Mouse (Mus musculus) erythroblast, embryonic 14.5 days (primary cell): Measurements from ENCODE around the gene Adssl1. TPM values are rescaled to one million over a fixed set of nuclear protein-coding genes. Genes with fewer than 3 reads are reported as not detected.

Source experiments
- H3K27me3 ChIP-seq: 2 replicates; pipeline ENCODE4 v1.6.1; 2012; ENCODE audit warnings: inconsistent platforms; ENCODE audit not compliant: control insufficient read depth
- H3K36me3 ChIP-seq: 2 replicates; pipeline ENCODE4 v1.6.1; 2012; ENCODE audit warnings: mild to moderate bottlenecking, inconsistent platforms; ENCODE audit not compliant: control insufficient read depth
- H3K4me1 ChIP-seq: 2 replicates; pipeline ENCODE4 v1.6.1; 2012; ENCODE audit warnings: inconsistent platforms; ENCODE audit not compliant: control insufficient read depth
- H3K4me3 ChIP-seq: replicated peaks from 2 replicates; pipeline ENCODE3; 2012; ENCODE audit warnings: moderate library complexity, mild to moderate bottlenecking, inconsistent platforms
- H3K9me3 ChIP-seq: 2 replicates; pipeline ENCODE4 v1.6.1; 2012; ENCODE audit warnings: low read length, inconsistent platforms, mixed read lengths; ENCODE audit not compliant: control insufficient read depth
- GATA1 ChIP-seq: IDR thresholded peaks from 2 replicates; pipeline ENCODE4 v1.6.1; 2012; ENCODE audit warnings: low read length, inconsistent platforms, mixed read lengths
- TAL1 ChIP-seq: IDR thresholded peaks from 3 replicates; pipeline ENCODE4 v1.6.1; 2012; ENCODE audit warnings: low read length, inconsistent platforms, mixed read lengths
- polyA plus RNA-seq: library from polyadenylated mRNA; stranded (reverse); fragments of >175 nt; gene quantifications from 2 replicates; pipeline ENCODE4 v1.2.3, GENCODE M21; 2012

The Adssl1 gene
- polyA plus RNA-seq, 1 experiment: 0.28 TPM

DNA sequence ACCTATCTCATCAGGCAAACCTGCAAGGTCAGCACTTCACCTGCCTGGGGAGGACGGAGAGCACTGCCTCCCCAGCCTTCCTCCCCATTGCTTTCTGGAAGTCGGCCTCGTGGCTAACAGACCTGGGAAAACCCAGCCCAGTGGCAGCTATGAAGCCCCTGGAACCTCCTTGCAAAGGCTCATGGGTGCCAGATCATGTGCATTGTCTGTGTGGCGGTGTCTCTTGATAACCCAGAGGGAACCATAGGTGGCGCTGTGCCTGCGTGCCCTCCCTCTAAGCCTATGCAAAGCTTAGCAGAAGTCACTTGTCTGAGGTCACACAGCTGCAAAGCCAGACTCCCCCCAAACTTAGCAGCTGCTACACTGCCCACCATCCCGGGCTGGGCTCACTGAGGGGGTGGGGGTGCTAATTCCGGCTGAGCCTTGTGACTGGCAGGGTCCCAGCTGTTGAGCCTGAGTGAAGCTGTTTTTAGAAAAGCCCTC lies 1.9 kb upstream of the Adssl1 start:
- peaks cover 25% of the 10 kb centered on the region for H3K4me1 ChIP-seq
- TF ChIP-seq TAL1: no peak
- no peak for TF ChIP-seq GATA1
- H3K4me3 ChIP-seq: no peak overlapping the region
- no peaks in the 10 kb centered on the region; the same call in 1 of the 2 replicates for H3K9me3 ChIP-seq
- H3K36me3 ChIP-seq: no peaks in the 10 kb centered on the region; the same call in 1 of the 2 replicates
- H3K27me3 ChIP-seq: peaks cover 41% of the 10 kb centered on the region

GRCm38 (mm10) chr12:112618981-112619685 lies 712 bp upstream of the Adssl1 start:
- H3K4me1 ChIP-seq: peaks cover 31% of the 10 kb centered on the region
- H3K9me3 ChIP-seq: no peaks in the 10 kb centered on the region; the same call in 1 of the 2 replicates
- H3K36me3 ChIP-seq: no peaks in the 10 kb centered on the region
- H3K4me3 ChIP-seq: peak overlapping the region; percentile 41
- TF ChIP-seq GATA1: no peak
- no peak for TF ChIP-seq TAL1
- H3K27me3 ChIP-seq: peaks cover 41% of the 10 kb centered on the region

DNA sequence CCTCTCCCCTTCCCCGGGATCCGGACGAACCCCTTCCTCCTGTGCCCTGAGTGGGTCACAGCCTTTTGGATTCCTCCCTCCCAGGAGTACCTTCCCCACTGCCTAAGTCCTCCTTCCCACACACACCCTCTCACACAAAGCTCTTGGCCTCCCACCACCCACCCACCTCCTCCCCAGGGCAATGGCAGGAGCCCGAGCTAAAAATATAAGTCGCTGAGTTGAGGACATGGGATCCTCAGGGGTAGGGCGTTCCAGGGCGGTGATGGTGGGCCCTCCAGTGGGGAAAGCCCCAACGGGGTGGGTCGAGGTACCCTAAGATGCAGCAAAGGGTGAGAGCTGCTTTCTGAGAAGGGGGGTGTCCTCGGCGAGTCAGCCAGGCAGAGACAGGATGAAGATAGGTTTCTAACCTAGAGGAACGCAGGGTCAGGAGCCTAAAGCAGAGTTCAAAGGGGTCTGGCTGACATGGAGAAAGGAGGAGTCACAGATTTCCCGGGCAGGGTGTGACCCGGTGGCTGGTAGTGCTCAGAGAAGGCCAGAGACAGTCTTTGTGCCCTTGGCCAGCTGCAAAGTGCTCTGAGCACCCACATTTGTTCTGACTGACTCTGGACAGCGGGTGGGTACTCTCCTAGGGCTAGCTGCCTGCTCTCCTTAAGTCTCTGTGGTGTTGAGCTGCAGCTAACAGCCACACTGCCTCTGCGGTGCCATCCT lies 663 bp downstream of the Adssl1 start:
- H3K27me3 ChIP-seq: peaks cover 41% of the 10 kb centered on the region
- H3K4me3 ChIP-seq: peak overlapping the region; percentile 41
- TF ChIP-seq GATA1: no peak
- TF ChIP-seq TAL1: no peak
- H3K4me1 ChIP-seq: peaks cover 31% of the 10 kb centered on the region
- no peaks in the 10 kb centered on the region for H3K36me3 ChIP-seq
- no peaks in the 10 kb centered on the region; the same call in 1 of the 2 replicates for H3K9me3 ChIP-seq

DNA sequence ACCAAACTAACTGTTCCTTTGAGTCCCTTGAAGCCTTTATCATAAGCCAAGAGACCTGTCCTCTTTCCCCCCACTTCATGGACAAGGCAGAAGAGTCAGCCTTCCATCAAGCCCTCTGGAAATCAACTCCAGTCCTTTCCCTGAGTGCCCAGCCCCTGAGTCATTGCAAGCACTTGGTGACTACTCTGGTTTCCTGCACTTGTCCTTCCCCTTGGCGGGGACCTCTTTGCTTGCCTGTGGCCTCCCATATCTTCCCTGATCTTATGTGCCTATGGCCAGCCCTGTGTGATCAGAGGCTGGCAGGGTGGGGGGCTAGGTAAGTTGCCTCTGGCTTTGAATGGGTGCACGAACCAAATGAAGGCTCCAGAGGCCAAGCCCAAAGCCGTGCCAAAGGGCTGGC lies 2.1 kb downstream of the Adssl1 start:
- TF ChIP-seq TAL1: no peak
- peaks cover 31% of the 10 kb centered on the region for H3K4me1 ChIP-seq

DNA sequence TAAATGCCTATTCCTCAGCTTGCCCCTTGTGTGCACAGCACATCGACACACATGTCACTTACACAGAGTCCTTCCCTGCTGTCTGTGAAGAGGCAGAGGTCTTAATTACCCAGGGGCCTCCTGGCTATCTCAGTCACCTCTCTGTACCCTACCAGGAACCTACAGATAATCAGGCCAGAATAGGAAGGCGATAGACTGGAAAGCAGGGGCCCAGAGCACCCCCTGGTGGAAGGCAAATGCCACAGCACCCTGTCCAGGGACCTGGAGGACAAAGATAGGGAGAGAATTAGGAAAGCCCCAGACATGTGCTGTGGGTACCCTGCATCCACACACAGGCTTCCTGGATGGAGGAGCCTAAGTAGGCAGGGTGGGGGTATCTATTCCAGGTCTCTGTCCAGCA lies 3.9 kb downstream of the Adssl1 start:
- Histone ChIP-seq H3K4me3 (no peak overlapping the region), H3K9me3 (no peaks in the 10 kb centered on the region), H3K4me1 (peaks cover 27% of the 10 kb centered on the region), H3K27me3 (peaks cover 33% of the 10 kb centered on the region), H3K36me3 (no peaks in the 10 kb centered on the region)
- no peak for TF ChIP-seq TAL1
- TF ChIP-seq GATA1: no peak

More for the DNA sequence above, 2.1 kb downstream of the Adssl1 start:
- Histone ChIP-seq H3K9me3 (no peaks in the 10 kb centered on the region), H3K36me3 (no peaks in the 10 kb centered on the region), H3K27me3 (peaks cover 41% of the 10 kb centered on the region), H3K4me3 (no peak overlapping the region)

DNA sequence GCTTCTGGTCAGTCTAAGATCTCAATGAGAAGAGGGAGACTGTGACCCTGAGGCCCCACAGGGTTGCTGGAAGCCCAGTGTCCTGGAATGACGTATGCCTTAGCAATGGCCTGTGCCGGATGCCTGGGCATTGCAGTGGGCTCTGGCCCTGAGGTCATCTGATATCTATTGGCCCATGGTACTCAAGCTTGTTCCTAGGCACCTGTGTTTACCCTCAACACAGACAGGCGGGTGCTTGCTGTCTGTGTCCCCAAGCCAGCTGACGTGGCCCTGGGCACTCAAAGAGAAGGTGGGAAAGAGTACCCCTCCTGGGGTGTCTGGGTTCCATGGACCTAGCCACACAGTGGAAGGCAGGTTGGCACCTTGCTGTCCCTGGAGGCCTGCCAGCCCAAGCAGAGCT lies 5.9 kb downstream of the Adssl1 start:
- Histone ChIP-seq H3K27me3 (peaks cover 14% of the 10 kb centered on the region), H3K4me3 (no peak overlapping the region), H3K4me1 (peaks cover 21% of the 10 kb centered on the region), H3K9me3 (no peaks in the 10 kb centered on the region), H3K36me3 (no peaks in the 10 kb centered on the region)
- TF ChIP-seq TAL1 (no peak), GATA1 (no peak)

- TF ChIP-seq GATA1 (no peak), TAL1 (no peak)
- H3K9me3 ChIP-seq: no peaks in the 10 kb centered on the region
- no peaks in the 10 kb centered on the region for H3K36me3 ChIP-seq
- H3K4me1 ChIP-seq: peaks cover 21% of the 10 kb centered on the region
- no peak overlapping the region for H3K4me3 ChIP-seq
- H3K27me3 ChIP-seq: peaks cover 6% of the 10 kb centered on the region
Observed at GRCm38 (mm10) chr12:112626455-112626854, 6.6 kb downstream of the Adssl1 start.

DNA sequence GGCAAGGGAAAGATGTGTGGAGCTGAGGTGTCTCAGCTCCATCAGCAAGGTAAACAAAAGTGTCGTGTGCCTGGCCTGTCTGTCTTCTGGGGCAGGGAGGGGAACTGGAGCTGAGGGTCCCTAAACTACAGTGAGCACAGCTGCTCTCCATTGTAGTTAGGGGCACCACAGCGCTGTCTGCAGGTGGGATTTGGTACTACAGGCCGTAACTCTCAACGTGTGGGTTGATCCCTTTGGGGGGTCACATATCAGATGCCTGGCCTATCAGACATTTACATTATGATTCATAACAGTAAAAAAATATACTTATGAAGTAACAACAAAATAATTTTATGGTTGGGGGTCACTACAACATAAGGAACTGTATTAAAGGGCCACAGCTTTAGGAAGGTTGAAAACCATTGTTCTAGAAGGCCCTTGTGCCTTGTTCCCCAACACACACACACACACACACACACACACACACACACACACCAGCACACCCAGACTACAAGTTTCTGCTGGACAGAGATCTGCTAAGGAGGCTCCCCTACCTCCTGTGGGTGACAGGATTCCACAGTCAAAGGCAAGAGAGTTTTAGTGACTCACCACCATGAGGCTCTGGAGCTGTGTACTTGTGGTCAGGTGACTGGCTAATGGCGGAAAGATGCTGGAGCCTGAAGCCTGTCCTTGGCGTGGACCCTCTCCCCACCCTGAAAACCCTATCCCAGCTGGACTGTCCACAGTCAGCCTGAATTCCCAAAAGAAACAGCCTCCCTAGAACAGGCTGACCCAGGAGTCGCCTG lies 7.4 kb downstream of the Adssl1 start:
- TF ChIP-seq TAL1 (no peak), GATA1 (no peak)
- Histone ChIP-seq H3K36me3 (no peaks in the 10 kb centered on the region), H3K9me3 (no peaks in the 10 kb centered on the region), H3K4me3 (no peak overlapping the region), H3K4me1 (peaks cover 21% of the 10 kb centered on the region), H3K27me3 (peaks cover 3% of the 10 kb centered on the region)

DNA sequence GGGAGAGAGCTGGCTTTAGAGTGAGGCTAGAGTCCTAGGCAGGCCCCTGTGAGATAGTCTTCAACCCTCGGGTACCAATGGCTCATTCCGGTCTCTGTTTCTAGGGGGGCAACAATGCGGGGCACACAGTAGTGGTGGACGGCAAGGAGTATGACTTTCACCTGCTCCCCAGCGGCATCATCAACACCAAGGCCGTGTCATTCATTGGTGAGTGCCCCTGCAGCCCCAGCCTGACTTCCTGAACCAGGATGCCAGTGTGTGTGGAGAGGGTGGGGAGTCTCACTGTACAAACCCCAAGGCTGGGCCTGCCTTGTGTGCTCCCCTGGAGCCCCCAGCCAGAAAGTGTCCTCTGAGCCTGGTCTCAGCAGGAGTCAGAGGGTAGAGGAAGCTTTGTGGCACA lies 8.4 kb downstream of the Adssl1 start:
- Histone ChIP-seq H3K4me1 (peaks cover 18% of the 10 kb centered on the region), H3K9me3 (no peaks in the 10 kb centered on the region), H3K27me3 (no peaks in the 10 kb centered on the region), H3K4me3 (no peak overlapping the region), H3K36me3 (no peaks in the 10 kb centered on the region)
- TF ChIP-seq GATA1: no peak
- no peak for TF ChIP-seq TAL1
